Mouse (Mus musculus) lung, adult 2 months (tissue): Measurements from ENCODE around the gene Spon2.

Source experiments
- CTCF ChIP-seq: fragments of 200-500 bp; IDR thresholded peaks from 2 replicates; pipeline ENCODE4 v1.5.1; 2011; ENCODE audit warnings: mild to moderate bottlenecking, low read length, control low read depth; ENCODE audit not compliant: insufficient read depth
- POLR2A ChIP-seq: fragments of 200-500 bp; IDR thresholded peaks from 2 replicates; pipeline ENCODE4 v1.6.1; 2011; ENCODE audit warnings: low read depth, mild to moderate bottlenecking, control low read depth, low read length, borderline replicate concordance; ENCODE audit errors: extremely low read depth

DNA sequence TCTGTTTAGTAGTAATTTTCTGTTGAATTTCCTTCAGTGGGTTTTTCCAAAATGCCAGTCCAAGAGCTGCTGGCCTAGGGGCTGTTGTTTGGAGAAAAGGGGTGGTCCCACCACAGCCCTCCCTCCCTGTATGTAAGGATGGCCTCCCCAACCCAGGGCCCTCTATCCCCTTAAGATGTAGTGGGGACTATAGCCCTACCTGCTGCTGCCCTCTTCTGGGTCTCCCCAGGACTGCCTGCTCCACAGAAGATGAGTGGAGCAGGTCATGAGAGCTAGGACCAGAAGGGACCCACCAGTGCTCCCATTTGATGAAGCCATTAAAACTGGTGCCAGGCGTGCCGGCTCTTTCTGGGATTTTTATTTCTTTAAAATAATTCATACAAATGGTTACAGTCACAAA is 29.1 kb upstream of the Spon2 start:
- TF ChIP-seq POLR2A (no peak), CTCF (peak; percentile 25; the same call in 1 of the 2 replicates)
